ENCODE assay signal across 20 mouse cellular contexts in the genomic region with DNA sequence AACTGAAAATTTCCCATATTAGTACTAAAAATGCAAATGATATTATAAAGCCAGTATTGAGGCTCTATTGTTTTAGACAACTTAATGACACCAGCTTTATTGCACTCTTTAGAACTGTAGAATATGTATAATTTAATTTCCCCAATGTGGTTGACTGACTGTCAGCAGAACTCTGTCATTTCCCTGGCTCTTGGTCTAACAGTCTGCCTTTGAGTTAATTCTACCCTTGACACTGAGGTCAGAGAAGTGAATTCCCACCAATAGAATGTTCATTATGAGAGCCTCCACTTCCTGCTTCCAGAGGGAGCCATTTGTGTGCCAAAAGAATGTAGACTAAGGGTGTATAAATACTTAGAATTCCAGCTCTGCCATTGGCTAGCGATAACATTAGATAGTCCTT.
DNase-seq lines count a peak whose midpoint lies in the region; ATAC-seq and TF ChIP-seq lines count a peak whose summit lies in the region.
"Had no signal": no experiment of that assay in that cellular context is flagged by ENCODE, and none has a peak within 500 bp of the region (broad histone marks: within the 10 kb centered on the region; RNA-seq: fewer than 3 reads in every experiment).

No protein-coding gene starts in this region.

- whole genome bisulfite sequencing in heart, embryonic 12.5 days: 61% methylated on average over 1 of the region's 1 CpGs
- 78% methylated on average over 1 of the region's 1 CpGs for WGBS in midbrain, embryonic 11.5 days
- WGBS in midbrain, postnatal 0 days: 85% methylated on average over 1 of the region's 1 CpGs

- no peaks in the 10 kb centered on the region for H3K9me3 ChIP-seq in heart, embryonic 12.5 days (replicated peaks)
- H3K9me3 ChIP-seq in midbrain, embryonic 11.5 days (ENCODE audit: control insufficient read depth, low read length): no peaks in the 10 kb centered on the region
- no peaks in the 10 kb centered on the region for H3K9me3 ChIP-seq in midbrain, postnatal 0 days (ENCODE audit: low read length)
- H3K9me3 ChIP-seq: embryonic facial prominence, embryonic 13.5 days; forebrain, embryonic 12.5 days; hindbrain, embryonic 15.5 days had no signal

- no peaks in the 10 kb centered on the region for H3K27me3 ChIP-seq in heart, embryonic 12.5 days (replicated peaks)
- H3K27me3 ChIP-seq in midbrain, embryonic 11.5 days (ENCODE audit: control insufficient read depth, insufficient read depth, low read length): no peaks in the 10 kb centered on the region
- no peaks in the 10 kb centered on the region for H3K27me3 ChIP-seq in midbrain, postnatal 0 days (ENCODE audit: insufficient read depth, low read length)
- H3K27me3 ChIP-seq: embryonic facial prominence, embryonic 13.5 days; forebrain, embryonic 12.5 days; hindbrain, embryonic 15.5 days had no signal

- no peak overlapping the region for H3K27ac ChIP-seq in heart, embryonic 12.5 days (ENCODE audit: poor library complexity, severe bottlenecking)
- no peak overlapping the region for H3K27ac ChIP-seq in midbrain, embryonic 11.5 days (ENCODE audit: low read depth, low read length)
- no peak overlapping the region for H3K27ac ChIP-seq in midbrain, postnatal 0 days (ENCODE audit: low read depth, low read length)
- H3K27ac ChIP-seq: embryonic facial prominence, embryonic 13.5 days; forebrain, embryonic 12.5 days; heart, adult 2 months; hindbrain, embryonic 15.5 days had no signal

- H3K36me3 ChIP-seq in heart, embryonic 12.5 days: no peaks in the 10 kb centered on the region
- no peaks in the 10 kb centered on the region for H3K36me3 ChIP-seq in midbrain, embryonic 11.5 days (ENCODE audit: control insufficient read depth, insufficient read depth, low read length)
- peaks cover 5% of the 10 kb centered on the region; the same call in 1 of the 2 replicates for H3K36me3 ChIP-seq in midbrain, postnatal 0 days (ENCODE audit: insufficient read depth, low read length)

- peak; percentile 13 for DNase-seq in heart, adult 11 months
- DNase-seq in midbrain, embryonic 11.5 days (ENCODE audit: low spot score, missing footprints): peak; percentile 67
- DNase-seq in midbrain, postnatal 0 days (ENCODE audit: low spot score): no peak
- DNase-seq in Muller cell, postnatal 12 days (ENCODE audit: inconsistent ontology term): peak; percentile 35
- peak; percentile 13 for DNase-seq in embryo, embryonic 11 days
- no peak for DNase-seq in right cerebral cortex, postnatal 4 days
- DNase-seq in ovary, adult 18-20 months (ENCODE audit: low spot score): no peak
- DNase-seq: adrenal gland, postnatal 10 days; cerebellum, adult 11-12 months; cerebellum, adult 9-10 months; cerebellum, postnatal 36 days; gastrocnemius, postnatal 10 days; heart, adult 2 months had no signal

- H3K4me2 ChIP-seq in heart, embryonic 12.5 days: no peak overlapping the region
- H3K4me2 ChIP-seq in midbrain, embryonic 11.5 days: no peak overlapping the region
- no peak overlapping the region for H3K4me2 ChIP-seq in midbrain, postnatal 0 days (ENCODE audit: low read depth, low read length, poor library complexity, severe bottlenecking)
- H3K4me2 ChIP-seq: embryonic facial prominence, embryonic 13.5 days; forebrain, embryonic 12.5 days; heart, embryonic 11.5 days; hindbrain, embryonic 15.5 days had no signal

- no peaks in the 10 kb centered on the region for H3K4me1 ChIP-seq in heart, embryonic 12.5 days (replicated peaks)
- no peaks in the 10 kb centered on the region for H3K4me1 ChIP-seq in midbrain, embryonic 11.5 days (ENCODE audit: control insufficient read depth, insufficient read depth, low read length)
- H3K4me1 ChIP-seq in midbrain, postnatal 0 days (ENCODE audit: insufficient read depth, low read length): no peaks in the 10 kb centered on the region
- H3K4me1 ChIP-seq: embryonic facial prominence, embryonic 13.5 days; forebrain, embryonic 12.5 days; hindbrain, embryonic 15.5 days had no signal

- no peak overlapping the region for H3K4me3 ChIP-seq in heart, embryonic 12.5 days
- no peak overlapping the region for H3K4me3 ChIP-seq in midbrain, embryonic 11.5 days (ENCODE audit: low read depth, low read length)
- no peak overlapping the region for H3K4me3 ChIP-seq in midbrain, postnatal 0 days (ENCODE audit: low read depth, low read length)
- H3K4me3 ChIP-seq: embryonic facial prominence, embryonic 13.5 days; forebrain, embryonic 12.5 days; heart, adult 2 months; hindbrain, embryonic 15.5 days had no signal

- ATAC-seq in heart, embryonic 12.5 days (ENCODE audit: insufficient number of reproducible peaks, low FRiP score): no peak
- ATAC-seq in midbrain, embryonic 11.5 days (ENCODE audit: low FRiP score): no peak
- ATAC-seq in midbrain, postnatal 0 days (ENCODE audit: low FRiP score): no peak
- ATAC-seq: forebrain, embryonic 16.5 days; inflammation-experienced regulatory T-cells, adult 6 months had no signal

- H3K9ac ChIP-seq in heart, embryonic 12.5 days: no peak overlapping the region
- H3K9ac ChIP-seq in midbrain, embryonic 11.5 days (ENCODE audit: low read length): no peak overlapping the region
- H3K9ac ChIP-seq in midbrain, postnatal 0 days (replicated peaks; ENCODE audit: low read length, poor library complexity, severe bottlenecking): no peak overlapping the region
- H3K9ac ChIP-seq: embryonic facial prominence, embryonic 13.5 days; forebrain, embryonic 12.5 days; hindbrain, embryonic 15.5 days had no signal

- no peak for TF ChIP-seq CTCF in midbrain, postnatal 0 days (IDR thresholded peaks at IDR 0.05)

Comparison
In these comparisons a context has a peak if more than half of its experiments do, and no peak if none do; other contexts are left out.
1. DNase-seq: peak in heart, adult 11 months (single experiment), midbrain, embryonic 11.5 days (single experiment), Muller cell, postnatal 12 days (single experiment) and embryo, embryonic 11 days (single experiment); none in midbrain, postnatal 0 days (single experiment), right cerebral cortex, postnatal 4 days (single experiment) and ovary, adult 18-20 months (single experiment).